Mouse (Mus musculus) NIH3T3 (cell line): ENCODE measurements around the gene Elane.
A peak's percentile ranks its signal among the peaks of the same experiment; 100 is the strongest.
"Not testable (repeated sequence)": the region's sequence is repeated elsewhere in the genome, so short reads cannot be mapped to it uniquely, and the experiment has no call there.

Experiments
- DNase-seq: peaks from one replicate; pipeline ENCODE4 v3.0.0-alpha.2; 2012; ENCODE audit warnings: low read depth

Gene Elane

DNA sequence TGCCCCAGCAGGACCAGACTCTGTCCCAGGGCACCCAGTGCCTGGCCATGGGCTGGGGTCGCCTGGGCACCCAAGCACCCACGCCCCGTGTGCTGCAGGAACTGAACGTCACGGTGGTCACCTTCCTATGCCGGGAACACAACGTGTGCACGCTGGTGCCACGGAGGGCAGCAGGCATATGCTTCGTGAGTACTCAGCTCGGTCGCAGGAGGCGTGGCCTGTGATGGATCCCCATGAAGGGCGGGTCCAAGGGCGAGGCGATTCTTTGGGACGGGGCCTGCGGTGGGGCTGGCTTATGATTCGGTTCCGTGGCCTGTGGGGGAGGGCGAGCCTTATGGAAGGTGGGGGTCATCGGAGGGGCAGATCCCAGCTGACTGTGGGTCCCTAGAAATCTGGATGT lies 4.1 kb upstream of the Elane start:
- DNase-seq, result no peak

DNA sequence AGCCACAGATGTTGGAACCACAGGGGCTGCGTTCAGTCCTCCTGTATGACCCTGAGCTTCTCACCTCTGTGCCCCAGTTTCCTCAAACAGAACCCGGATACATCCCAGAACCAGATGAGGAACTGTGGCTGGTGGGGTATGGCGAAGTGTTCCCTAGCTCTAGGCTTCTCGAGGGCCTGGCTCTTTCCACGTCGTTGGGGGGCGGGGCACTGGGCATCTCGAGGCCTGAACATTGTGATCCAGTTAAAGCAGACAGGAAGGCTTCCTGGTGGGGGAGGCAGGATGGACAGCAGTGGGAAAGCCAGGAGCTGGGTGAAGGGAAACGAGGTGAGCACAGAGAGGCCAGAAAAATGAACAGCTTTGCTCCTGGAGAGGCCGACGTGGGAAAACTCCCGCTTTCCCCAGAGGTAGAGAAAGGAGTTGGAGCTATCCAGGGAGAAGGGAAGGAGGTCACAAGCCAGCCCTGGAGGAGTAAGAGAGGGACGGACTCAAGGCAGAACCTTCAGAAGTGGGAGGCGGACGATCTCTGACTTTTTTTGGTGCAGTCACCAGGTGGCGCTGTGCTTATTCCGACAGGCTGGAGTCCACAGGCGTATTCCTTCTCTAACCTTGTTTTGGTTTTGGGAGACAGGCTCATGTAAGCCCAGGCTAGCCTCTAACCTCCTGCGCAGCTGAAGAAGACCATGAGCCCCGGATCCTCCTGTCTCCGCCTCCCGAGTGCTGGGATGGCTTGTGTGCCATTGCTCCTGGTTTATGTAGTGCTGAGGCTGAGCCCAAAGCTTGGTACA lies 2.6 kb upstream of the Elane start:
- peak; percentile 94 for DNase-seq

DNA sequence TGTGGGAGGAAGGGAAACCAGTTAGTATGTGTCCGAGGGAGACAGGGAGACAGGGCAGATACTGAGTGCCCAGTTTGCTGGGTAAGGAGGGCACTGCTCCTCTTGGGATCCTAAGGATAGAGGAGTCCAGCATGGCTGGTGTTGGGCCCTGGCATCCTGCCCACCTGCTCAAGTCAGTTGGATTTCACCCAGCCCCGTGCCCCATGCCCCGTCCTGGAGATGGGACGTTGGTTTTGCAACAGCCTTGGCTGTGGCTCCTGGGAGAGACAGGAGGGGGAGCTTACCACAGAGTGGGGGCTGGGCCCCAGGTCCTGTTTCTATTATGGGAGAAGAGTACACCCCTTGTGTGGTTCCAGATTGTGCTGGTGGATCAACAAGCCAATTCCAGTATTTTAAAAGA lies 1.6 kb upstream of the Elane start:
- DNase-seq, result peak; percentile 78

DNA sequence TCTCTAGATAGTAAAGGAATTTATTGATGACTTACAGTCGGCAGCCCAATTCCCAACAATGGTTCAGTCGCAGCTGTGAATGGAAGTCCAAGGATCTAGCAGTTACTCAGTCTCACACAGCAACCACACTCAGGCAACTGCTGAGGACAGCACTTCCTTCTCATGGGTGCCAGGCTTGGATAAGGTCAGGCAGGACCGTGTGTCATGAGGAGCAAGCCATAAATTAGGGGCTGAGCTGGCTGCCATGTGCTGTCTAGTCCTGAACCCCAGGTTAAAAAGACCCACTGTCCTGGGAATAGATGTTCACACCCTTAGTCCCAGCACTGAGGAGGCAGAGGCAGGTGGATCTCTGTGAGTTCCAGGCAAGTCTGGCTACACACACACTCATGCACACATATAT lies 1.1 kb upstream of the Elane start:
- not testable (repeated sequence) for DNase-seq

DNA sequence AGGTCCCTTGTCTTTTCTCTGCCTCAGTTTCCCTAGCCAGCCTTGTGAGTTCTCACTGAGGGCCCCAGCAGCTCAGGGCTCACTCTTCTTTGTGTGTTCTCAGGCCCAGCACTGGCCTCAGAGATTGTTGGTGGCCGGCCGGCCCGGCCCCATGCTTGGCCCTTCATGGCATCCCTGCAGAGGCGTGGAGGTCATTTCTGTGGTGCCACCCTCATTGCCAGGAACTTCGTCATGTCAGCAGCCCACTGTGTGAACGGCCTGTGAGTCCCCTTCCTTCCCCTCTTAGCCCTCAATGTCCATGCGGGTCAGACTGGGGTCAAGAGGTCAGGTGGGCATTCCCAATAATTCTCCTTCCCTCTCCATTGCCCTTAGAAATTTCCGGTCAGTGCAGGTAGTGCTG lies 564 bp downstream of the Elane start:
- DNase-seq, result no peak

DNA sequence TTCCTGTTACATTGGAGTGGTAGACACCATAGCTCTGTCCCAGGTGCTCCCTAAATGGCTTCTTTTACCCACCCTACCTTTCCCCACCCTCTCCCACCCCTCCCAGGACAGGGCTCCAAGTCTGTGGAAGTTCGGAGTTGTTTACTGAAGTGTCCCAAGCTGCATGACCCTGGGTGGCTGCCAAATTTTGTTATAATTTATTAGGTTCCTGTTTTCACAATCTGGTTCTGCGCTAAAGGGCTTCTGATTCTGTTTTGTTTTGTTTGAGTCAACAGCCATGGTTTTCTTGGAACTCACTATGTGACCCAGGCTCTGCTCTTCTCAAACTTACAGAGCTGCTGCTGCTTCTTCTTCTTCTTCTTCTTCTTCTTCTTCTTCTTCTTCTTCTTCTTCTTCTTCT lies 3.3 kb downstream of the Elane start:
- no peak for DNase-seq

DNA sequence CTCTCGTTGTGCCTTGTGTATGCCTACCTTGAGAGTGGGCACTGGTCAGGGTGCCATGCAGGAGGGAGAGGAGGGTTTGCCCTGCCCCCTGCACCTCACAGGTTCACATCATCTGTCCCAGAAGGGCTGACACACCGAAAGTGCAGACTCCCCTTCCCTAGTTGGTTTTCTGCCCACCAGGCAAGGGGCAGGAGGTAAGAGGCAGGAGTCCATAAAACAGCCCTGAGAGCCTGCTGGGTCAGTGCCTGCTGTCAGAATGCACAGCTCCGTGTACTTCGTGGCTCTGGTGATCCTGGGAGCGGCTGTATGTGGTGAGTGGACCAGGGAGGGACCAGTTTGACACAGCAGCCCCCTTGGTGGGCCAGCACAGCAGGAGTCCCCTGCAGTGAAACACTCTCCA lies 4.6 kb downstream of the Elane start, which contains the start of gene Cfd:
Cfd (plus strand) TSS at position 184 of the 400 bp plus-strand sequence.
- DNase-seq, result no peak

DNA sequence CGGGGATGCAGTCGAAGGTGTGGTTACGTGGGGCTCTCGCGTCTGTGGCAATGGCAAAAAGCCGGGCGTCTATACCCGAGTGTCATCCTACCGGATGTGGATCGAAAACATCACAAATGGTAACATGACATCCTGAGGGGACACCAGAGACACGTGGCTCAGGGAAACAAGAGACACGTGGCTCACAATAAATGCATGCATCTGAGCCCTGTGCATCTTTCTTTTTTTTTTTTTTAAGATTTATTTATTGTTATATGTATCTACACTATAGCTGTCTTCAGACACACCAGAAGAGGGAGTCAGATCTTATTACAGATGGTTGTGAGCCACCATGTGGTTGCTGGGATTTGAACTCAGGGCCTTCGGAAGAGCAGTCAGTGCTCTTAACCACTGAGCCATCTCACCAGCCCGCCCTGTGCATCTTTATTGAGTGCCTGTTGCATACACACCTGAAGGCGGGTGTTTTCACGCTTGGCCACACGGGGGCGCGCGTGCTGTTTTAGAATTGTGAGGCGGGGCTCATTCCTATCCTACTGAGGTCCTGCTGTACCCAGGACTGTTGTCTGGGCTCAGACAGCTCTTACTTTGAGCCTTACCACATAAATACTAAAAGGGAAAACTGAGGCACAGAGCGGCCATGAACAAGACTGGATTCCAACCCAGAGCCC lies 6.5 kb downstream of the Elane start:
- DNase-seq, result peak; percentile 89

DNA sequence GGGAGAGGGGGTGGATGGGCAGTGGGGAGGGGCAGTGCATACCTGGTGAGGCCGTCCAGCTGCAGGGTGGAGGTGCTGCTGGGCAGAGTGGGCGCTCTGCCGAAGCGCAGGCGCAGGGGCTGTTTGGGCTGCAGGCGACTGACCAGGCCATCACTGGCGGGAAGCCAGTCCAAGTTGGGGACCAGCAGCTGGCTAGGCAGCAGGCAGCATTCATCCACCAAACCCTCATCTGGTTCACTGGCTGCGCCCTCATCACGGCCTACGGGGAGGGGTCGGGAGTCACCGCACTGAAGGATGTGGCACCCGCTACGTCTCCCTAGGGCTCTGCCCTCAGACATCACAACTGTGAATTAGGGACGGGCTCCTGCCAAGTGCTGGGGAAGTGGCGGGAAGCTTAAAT lies 10.3 kb downstream of the Elane start:
- no peak for DNase-seq

DNA sequence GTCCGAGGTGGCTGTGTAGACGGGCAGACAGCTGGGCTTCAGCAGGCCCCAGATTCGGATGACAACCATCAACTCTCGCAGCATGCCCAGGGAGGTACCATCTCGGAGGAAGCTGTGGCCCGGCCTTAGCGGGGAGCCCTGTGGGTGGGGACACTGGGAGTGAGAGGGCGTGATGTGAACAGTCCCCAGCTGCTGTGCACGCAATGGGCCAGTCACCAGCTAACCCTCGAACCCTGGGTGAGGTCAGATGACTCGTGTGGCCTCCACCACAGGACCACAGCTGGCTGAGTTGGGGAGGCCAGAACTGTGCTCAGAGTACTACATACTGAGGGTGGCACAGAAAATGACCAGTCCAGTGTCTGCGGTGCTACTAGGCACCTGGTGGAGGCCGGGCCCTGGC lies 10.8 kb downstream of the Elane start:
- DNase-seq, result no peak

DNA sequence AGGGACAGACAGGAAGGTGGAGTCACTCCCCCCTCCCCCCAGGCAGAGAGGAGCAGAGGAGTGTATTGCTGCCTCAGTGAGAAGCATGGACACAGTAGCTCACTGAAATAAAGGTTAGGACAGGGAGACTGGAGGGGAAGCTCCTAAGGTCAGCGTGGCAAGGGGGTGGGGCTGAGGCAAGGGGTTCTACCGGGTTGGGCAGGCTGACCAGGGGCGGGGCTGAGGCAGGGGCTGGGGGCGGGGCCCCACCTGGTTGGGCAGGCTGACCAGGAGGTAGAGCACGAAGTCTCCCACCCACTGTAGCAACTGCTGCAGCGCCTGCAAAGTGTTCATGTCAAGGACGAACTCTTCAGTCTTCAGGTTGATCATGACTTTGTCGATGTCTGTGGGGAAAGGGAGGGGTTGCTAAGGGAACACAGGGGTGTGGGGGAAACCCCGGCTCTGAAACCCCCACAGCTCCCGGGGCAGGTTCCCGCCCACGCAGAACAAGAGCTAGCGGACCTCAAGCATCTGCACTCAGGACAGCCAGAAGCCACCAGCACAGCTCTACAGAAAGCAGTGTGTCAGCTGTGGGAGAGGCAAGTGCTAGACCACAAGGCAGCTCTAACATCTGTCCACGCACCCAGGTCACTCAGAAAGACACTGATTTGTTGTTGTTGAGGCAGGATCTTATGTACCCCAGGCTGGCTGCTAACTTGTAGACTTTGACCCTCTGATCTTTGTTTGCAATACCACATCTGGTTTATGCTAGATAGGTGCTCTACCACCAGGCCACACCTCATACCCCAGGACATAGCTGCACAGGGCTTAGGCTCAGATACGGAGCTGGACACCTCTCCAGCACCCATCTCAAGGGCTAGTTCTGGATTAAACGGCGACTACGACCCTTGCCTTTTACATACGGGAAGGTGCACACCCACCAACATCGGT lies 11.5 kb downstream of the Elane start:
- no peak for DNase-seq

DNA sequence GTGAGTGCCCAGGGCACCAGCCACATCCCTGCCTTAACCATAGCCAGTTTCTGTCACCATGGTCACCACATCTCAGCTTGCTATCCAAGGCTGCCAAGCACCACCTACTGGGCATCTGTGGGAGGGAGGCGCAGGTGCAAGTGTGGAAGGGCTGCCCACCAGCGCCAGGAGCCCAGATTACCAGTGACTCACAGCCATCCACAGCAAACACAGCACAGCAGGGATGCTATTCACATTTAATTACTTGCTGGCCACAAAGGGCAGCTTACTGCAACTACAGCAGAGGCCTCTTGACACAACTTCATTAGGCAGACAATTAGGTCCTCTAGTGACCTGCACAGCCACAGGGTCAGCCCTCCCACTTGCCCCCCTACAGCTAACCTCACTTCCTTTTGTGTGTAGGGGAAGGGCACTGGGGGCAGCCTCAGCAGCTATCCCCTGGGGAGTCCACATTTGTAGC lies 14.9 kb downstream of the Elane start:
- DNase-seq, result peak; percentile 48

DNA sequence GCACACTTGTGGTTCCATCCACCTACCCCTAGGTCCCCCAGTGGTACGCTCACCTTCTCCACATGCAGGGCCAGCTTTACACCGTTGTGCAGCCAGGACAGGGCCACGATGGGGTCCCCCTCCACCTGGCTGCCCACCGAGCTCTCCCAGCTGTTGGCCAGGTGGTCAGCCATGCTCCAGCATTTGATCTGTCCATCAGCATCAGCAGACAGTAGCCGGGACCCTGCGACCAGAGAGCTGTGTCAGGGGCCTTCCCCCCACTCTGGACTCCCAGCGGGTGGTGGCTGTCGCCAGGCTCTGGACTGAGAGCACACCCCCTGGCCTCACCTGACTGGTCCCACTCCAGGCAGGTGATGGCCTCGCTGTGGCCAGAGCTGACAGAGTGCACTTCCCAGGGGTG lies 20.7 kb downstream of the Elane start:
- DNase-seq, result no peak

DNA sequence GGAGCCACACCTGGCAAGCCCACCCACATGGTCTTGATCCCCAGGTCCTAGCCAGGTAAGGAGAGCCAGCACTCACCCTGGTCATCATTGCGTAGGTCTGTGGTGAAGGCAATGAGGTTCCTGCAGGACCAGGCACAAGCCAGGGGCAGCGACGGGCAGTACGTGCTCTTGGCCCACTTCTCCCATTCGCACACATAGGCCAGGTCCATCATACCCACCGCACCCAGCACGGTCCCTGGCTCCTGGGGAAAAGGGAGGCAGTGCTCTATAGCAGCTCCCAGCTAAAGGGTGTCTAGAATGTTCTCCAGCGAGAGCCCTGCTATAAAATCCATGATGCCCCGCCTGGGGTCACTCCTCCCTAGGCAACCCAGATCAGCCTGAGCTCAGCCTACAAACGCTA lies 21.4 kb downstream of the Elane start:
- DNase-seq, result no peak

DNA sequence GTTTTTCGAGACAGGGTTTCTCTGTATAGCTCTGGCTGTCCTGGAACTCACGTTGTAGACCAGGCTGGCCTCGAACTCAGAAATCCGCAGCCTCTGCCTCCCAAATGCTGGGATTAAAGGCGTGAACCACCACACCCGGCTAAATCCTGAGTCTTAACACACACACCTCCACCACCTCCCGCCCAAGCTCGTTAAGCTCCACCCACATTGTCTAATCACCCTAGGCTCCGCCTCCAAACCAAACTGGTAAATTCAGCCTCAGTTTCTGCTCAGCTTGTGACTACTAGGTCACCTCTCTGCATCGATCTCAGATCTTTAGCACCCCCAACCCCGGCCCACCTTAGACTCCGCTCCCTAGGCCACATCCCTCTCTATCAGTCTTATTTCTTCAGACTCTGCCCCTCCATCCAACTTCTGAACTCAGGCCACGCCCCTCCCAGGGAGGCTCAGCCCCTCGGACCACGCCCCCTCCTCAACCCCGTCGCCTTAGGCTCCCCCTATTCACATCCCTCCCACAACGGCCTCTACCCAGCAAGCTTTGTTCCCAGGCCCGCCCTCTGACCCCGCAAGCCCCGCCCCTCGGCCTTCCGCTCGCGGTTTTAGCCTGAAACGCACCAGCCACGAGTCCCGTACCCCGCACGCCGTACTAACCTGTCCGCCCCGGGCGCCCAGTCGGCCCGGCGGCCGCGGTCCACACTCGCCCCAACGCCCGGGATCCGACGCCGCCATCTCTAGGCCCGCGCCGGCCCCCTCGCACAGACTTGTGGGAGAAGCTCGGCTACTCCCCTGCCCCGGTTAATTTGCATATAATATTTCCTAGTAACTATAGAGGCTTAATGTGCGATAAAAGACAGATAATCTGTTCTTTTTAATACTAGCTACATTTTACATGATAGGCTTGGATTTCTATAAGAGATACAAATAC lies 22.4 kb downstream of the Elane start, which contains the start of gene Med16:
Med16 (minus strand) TSS at position 757 of the 925 bp plus-strand sequence.
- DNase-seq, result peak; percentile 99

DNA sequence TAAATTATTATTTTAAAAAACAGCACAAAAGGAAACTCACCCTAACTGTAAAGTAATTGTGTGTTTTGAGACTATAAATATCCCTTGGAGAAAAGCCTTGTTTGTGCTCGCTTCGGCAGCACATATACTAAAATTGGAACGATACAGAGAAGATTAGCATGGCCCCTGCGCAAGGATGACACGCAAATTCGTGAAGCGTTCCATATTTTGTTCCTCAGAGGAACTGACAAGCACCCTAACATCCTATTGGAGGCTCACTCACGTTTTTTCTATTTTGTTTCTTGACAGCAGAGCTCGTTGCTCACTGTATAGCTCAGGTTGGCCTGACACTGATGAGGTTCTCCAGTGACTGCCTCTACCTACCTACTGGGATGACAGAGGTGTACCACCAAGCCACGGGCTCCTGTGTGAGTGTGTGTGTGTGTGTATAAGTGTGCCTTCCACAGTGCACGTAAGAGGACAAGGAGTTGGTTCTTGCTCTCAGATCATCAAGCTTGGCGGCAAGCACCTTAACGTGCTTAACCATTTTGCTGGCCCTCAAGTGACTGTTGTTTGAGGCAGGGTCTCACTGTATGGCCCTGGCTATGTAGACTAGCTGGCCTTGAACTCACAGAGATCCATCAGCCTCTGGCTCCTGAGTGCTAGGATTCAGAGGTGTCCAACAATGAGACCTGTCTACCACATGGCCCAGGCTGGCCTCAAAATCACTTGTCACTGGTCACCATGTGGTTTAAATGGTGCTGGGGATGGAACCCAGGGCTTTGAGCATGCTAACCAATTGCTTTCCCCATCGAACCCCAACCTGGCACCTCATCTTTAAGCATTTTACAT lies 23.3 kb downstream of the Elane start:
- DNase-seq, result no peak

DNA sequence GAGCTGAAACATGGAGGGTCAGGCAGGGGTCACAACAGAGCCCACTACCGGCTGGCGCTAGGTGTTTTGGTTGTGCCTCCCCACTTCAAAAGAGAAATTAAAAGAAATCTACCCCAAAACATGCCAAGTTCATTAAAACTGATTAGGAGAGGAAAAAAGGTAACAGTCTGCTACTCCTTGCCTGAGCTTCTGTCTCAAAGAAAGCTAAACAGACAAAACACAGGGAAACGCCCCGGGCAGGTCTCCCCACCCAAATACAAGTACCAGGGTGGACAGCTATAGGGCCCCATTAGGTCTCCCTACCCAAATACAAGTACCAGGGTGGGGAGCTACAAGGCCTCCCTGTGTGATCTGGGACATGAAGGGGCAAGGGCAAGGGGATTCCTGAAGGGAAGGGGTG lies 24.5 kb downstream of the Elane start, which contains the start of gene Gm26602:
Gm26602 (plus strand) TSS at position 301 of the 400 bp plus-strand sequence.
- no peak for DNase-seq

DNA sequence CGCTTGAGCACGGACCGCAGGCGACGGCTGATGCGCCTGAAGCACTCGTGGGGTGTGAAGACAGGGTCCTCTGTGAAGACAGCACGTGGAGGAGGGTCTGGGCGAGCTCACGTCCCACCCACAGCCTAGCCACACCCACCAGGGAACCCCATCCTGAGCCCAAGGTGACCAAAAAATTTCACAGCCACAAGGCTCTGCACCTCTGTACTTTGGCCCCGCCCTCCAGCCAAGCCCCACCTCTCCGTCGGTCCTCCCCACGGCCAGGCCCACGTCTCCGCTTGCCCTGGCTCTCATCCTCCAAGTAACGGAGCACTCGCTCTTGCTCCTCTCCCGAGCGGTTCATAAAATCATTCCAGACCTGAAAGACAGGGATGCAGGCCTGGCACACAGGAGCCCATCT lies 26.4 kb downstream of the Elane start:
- no peak for DNase-seq

DNA sequence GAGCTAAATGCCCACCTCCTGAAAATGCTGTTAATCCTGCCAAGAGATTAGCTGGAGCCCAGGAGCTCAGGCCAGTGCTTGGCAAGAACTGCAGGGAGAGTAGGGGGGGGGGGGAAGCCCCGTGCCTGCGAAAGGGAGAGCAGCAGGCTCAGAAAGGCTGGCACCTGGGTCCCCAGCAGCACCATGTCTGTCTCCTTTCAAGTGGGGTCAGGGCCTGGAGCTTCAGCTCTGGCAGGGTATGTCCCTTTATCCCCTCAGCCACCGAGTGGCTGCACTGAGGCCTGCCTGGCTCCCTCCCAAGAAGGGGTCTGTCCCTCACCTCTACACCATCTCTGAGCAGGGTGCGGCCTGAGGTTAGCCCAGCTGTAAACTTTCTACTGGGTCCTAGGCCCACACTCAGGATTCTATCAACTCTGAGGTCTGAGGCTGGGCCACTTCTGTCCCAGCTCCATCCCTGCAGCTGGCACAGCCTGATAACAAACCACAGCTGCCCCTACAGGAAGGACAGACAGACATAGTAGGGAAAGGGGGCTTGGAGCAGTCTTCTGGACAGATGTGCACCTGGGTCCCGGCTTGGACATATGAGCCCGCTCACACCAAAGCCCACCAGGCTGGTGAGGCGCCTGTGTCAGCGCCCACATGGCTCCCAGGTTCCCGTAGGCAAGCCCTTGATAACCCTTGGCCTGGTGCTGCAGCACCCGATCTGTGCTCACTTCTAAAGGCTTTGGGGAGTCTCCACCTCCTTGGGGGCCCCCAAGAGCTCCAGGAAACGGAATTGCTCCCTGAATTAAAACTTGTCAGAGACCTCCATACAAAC lies 28.3 kb downstream of the Elane start:
- DNase-seq, result no peak
